Mouse (Mus musculus) midbrain, embryonic 14.5 days (tissue): Measurements from ENCODE around the gene Nos1. TPM values are rescaled to one million over a fixed set of nuclear protein-coding genes. Genes with fewer than 3 reads are reported as not detected.
"Not testable (repeated sequence)": the region's sequence is repeated elsewhere in the genome, so short reads cannot be mapped to it uniquely, and the experiment has no call there.

Experiments
- ATAC-seq: fragments of 200-750 bp; cut with Nextera tagmentation; 2 replicates; pipeline ENCODE4 v1.8.0; 2017; ENCODE audit warnings: moderate number of reproducible peaks, moderate library complexity; ENCODE audit not compliant: low FRiP score, low TSS enrichment
- DNase-seq: peaks from one replicate; pipeline ENCODE4 v3.0.0-alpha.2; 2015
- H3K27ac ChIP-seq: fragments of 300-500 bp; sonication (generic); replicated peaks from 2 replicates; pipeline ENCODE4 v1.5.1; 2014; ENCODE audit warnings: mild to moderate bottlenecking, low read depth, low read length, moderate library complexity
- H3K27me3 ChIP-seq: fragments of 300-500 bp; sonication (generic); 2 replicates; pipeline ENCODE4 v1.6.1; 2014; ENCODE audit warnings: low read length, control low read depth, mixed read lengths; ENCODE audit not compliant: control insufficient read depth, insufficient read depth
- H3K36me3 ChIP-seq: fragments of 300-500 bp; sonication (generic); 2 replicates; pipeline ENCODE4 v1.6.1; 2014; ENCODE audit warnings: low read length, control low read depth; ENCODE audit not compliant: control insufficient read depth, insufficient read depth
- H3K4me1 ChIP-seq: fragments of 300-500 bp; sonication (generic); 2 replicates; pipeline ENCODE4 v1.6.1; 2014; ENCODE audit warnings: mild to moderate bottlenecking, antibody characterized with exemption, low read length, control low read depth; ENCODE audit not compliant: control insufficient read depth, insufficient read depth
- H3K4me2 ChIP-seq: fragments of 300-500 bp; sonication (generic); 2 replicates; pipeline ENCODE4 v1.6.1; 2014; ENCODE audit warnings: mild to moderate bottlenecking, low read length, moderate library complexity
- H3K4me3 ChIP-seq: fragments of 300-500 bp; sonication (generic); replicated peaks from 2 replicates; pipeline ENCODE4 v1.5.1; 2014; ENCODE audit warnings: low read depth, low read length
- H3K9ac ChIP-seq: fragments of 300-500 bp; sonication (generic); replicated peaks from 2 replicates; pipeline ENCODE4 v1.6.1; 2014; ENCODE audit warnings: mild to moderate bottlenecking, low read length, moderate library complexity
- H3K9me3 ChIP-seq: fragments of 300-500 bp; sonication (generic); 2 replicates; pipeline ENCODE4 v1.6.1; 2016; ENCODE audit warnings: low read length, control low read depth, mixed read lengths; ENCODE audit not compliant: control insufficient read depth
- WGBS: fragments of 180-500 bp; shearing (Covaris S2); extraction: QIAGEN DNeasy Blood & Tissue Kit; methylation state at CpG from one replicate; pipeline ENCODE4 v1.1.7; 2014; 5-methylcytosine and 5-hydroxymethylcytosine counted together
- polyA plus RNA-seq: library from polyadenylated mRNA; unstranded; fragments of >200 nt; fragmentation: Nextera tagmentation; extraction: Ambion mirVana; gene quantifications from 2 replicates; pipeline ENCODE4 v1.2.1, GENCODE M21; 2014

The Nos1 gene
- polyA plus RNA-seq, 1 experiment from 2014 or later: 2.5 TPM

DNA sequence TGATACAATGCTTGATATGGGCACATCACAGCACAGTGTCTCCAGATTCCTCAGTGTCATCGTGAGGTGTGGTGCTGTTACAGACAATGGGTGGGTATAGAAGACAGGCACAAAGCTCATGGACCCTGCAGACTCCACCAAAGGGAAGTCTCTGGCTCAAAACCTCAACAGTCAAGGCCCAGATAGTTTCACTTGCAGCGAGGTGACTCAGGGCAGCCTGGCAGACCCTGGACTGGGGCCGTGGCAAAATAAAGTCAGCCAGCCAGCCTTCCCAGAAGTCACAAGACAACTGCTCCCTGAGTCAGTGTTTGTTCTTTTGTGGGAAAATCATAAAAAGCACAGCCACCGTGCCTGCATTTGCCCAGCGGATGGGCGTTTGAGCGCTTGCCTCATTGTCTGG is 93.4 kb downstream of the Nos1 start:
- Histone ChIP-seq H3K9ac (no peak overlapping the region), H3K4me1 (no peaks in the 10 kb centered on the region), H3K27ac (no peak overlapping the region), H3K9me3 (no peaks in the 10 kb centered on the region), H3K4me3 (no peak overlapping the region), H3K27me3 (no peaks in the 10 kb centered on the region), H3K4me2 (no peak overlapping the region), H3K36me3 (no peaks in the 10 kb centered on the region)
- WGBS: 72% methylated on average over 7 of the region's 7 CpGs
- ATAC-seq (no peak), DNase-seq (no peak)

DNA sequence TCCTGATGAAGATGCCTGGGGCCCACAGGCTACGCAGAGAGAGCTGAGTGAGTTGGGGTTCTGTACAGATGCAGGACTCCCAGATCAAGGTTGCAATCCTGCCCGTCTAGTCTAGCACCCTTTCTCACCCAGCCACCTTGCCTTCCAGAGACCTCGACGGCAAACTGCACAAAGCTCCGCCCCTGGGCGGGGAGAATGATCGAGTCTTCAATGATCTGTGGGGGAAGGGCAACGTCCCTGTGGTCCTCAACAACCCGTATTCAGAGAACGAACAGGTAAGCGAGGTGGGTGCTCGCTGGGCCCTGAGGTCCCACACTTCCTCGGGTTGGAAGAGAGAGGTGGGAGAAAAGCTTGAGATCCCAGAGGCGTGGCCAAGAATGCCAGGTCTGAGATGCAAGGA is 98.3 kb downstream of the Nos1 start:
- Histone ChIP-seq H3K9me3 (no peaks in the 10 kb centered on the region), H3K27me3 (no peaks in the 10 kb centered on the region), H3K9ac (no peak overlapping the region), H3K4me1 (no peaks in the 10 kb centered on the region), H3K4me2 (no peak overlapping the region), H3K36me3 (no peaks in the 10 kb centered on the region), H3K4me3 (no peak overlapping the region), H3K27ac (no peak overlapping the region)
- WGBS: 55% methylated on average over 14 of the region's 14 CpGs
- no peak for ATAC-seq
- DNase-seq: no peak

DNA sequence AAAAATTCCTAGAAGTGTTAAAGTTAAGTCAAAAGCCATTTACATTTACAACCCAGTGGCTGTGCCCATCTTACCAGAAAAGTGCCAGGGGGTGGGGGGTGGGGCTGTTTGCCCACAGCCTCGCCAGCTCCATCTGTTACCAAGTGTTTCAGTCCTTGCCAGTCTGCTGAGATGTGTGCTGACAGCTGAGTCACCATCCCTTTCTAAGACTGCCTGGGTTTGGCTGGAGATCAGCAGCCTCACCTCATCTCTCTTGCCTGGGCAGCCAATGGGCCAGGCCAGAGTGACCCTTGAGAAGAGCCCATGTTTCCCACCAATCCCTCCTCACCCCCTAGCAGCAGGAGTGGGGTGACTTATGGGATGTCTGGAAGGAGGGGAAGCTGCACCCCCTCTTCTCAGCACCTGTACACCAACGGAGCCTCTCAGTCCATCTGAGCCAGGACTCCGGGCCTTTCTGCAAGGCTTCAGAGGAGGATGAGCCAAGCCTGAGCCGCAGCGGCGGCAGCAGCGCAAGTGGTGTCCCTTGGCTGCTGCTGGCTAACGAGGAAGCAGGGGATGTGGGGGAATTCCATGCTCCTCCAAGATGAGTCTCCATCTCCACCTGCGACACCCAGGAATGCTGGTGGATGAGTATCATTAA is 100.2 kb downstream of the Nos1 start:
- no peak for ATAC-seq
- Histone ChIP-seq H3K27ac (no peak overlapping the region), H3K4me3 (no peak overlapping the region), H3K9ac (no peak overlapping the region), H3K4me2 (no peak overlapping the region), H3K9me3 (no peaks in the 10 kb centered on the region), H3K27me3 (no peaks in the 10 kb centered on the region), H3K4me1 (no peaks in the 10 kb centered on the region), H3K36me3 (no peaks in the 10 kb centered on the region)
- no peak for DNase-seq
- WGBS: 91% methylated on average over 9 of the region's 9 CpGs

DNA sequence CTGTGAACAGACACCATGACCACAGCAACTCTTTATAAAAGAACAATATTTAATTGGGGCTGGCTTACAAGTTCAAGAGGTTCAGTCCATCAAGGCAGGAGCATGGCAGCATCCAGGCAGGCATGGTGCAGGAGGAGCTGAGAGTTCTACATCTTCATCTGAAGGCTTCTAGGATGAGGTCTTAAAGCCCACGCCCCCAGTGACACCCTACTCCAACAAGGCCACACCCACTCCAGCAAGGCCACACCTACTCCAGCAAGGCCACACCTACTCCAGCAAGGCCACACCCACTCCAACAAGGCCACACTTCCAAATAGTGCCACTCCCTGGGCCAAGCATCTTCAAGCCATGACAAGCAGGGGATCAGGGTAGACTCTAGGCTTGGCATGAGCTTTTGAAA is 101.6 kb downstream of the Nos1 start:
- not testable (repeated sequence) for ATAC-seq, H3K4me1 ChIP-seq, DNase-seq, H3K36me3 ChIP-seq, H3K4me3 ChIP-seq, H3K9ac ChIP-seq, H3K9me3 ChIP-seq, H3K27ac ChIP-seq, H3K27me3 ChIP-seq, H3K4me2 ChIP-seq
- WGBS: 68% methylated on average over 1 of the region's 1 CpGs

DNA sequence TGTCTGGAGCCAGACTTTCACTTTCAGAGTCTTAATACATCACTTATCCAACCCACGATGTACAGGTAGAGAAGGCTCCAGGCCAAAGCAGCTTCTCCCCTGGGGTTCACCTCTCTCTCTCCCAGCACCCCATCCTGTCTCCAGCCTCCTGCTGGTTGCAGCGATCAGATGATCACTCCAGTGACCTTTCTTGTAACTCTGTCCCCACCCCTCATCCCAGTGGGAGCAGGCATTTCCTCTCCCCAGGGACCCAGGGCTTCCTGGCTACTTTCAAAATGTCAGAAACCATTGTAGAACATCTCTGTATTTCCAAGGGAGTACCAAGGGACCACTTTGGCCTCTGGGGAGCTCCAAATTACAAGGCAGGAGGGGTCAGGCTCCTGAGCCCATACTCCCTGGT is 104.2 kb downstream of the Nos1 start:
- no peak overlapping the region for H3K4me2 ChIP-seq
- H3K4me1 ChIP-seq: no peaks in the 10 kb centered on the region
- DNase-seq (no peak), ATAC-seq (no peak)
- H3K9ac ChIP-seq: no peak overlapping the region
- no peaks in the 10 kb centered on the region for H3K27me3 ChIP-seq
- no peaks in the 10 kb centered on the region for H3K9me3 ChIP-seq
- 66% methylated on average over 2 of the region's 2 CpGs for WGBS
- H3K27ac ChIP-seq: no peak overlapping the region
- H3K36me3 ChIP-seq: no peaks in the 10 kb centered on the region
- no peak overlapping the region for H3K4me3 ChIP-seq

DNA sequence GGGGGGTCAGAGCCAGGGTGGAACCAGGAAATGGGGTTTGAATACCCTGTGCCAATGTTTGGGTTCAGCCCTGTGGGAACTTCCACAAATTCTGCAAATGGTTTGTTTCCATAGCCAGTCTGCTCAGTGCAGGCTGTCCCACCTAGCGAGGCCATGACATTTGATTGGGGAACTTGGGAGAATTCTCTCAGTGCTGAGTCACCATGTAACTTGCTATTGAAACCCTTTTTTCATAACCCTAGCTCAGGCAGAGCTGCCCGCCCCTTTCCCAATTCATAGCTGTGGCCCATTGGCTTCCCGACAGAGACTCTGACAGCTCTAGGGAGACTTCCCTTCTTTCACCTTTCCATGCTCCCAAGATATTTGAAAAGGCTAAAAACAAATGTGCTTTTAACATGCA is 107.3 kb downstream of the Nos1 start:
- no peak overlapping the region for H3K9ac ChIP-seq
- H3K9me3 ChIP-seq: no peaks in the 10 kb centered on the region
- no peak for DNase-seq
- no peaks in the 10 kb centered on the region for H3K4me1 ChIP-seq
- H3K4me3 ChIP-seq: no peak overlapping the region
- H3K36me3 ChIP-seq: no peaks in the 10 kb centered on the region
- H3K27me3 ChIP-seq: no peaks in the 10 kb centered on the region
- H3K4me2 ChIP-seq: no peak overlapping the region
- WGBS: 71% methylated on average over 3 of the region's 3 CpGs
- H3K27ac ChIP-seq: no peak overlapping the region
- no peak for ATAC-seq

DNA sequence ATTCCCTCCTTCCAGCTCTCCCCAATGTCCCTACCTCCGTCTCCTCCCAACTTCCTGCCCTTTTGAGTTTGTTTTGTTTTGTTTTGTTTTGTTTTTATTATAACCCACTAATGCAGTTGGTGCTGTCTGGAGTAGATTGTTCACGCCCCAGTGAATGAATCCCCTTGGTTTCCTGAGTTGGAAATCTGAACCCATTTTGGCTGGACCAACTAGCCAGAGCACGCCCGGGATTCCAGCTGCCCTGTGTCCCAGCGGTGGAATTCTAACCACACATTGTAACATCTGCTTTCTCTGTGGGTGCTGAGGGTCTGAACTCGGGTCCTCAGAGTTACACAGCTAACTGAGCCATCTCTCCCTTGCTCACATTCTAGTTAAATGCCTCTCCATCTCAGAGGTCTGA is 108.1 kb downstream of the Nos1 start:
- Histone ChIP-seq H3K27ac (no peak overlapping the region), H3K9ac (no peak overlapping the region), H3K4me3 (no peak overlapping the region), H3K27me3 (no peaks in the 10 kb centered on the region), H3K9me3 (no peaks in the 10 kb centered on the region), H3K4me2 (no peak overlapping the region), H3K4me1 (no peaks in the 10 kb centered on the region), H3K36me3 (no peaks in the 10 kb centered on the region)
- no peak for DNase-seq
- no peak for ATAC-seq
- 73% methylated on average over 6 of the region's 6 CpGs for WGBS

DNA sequence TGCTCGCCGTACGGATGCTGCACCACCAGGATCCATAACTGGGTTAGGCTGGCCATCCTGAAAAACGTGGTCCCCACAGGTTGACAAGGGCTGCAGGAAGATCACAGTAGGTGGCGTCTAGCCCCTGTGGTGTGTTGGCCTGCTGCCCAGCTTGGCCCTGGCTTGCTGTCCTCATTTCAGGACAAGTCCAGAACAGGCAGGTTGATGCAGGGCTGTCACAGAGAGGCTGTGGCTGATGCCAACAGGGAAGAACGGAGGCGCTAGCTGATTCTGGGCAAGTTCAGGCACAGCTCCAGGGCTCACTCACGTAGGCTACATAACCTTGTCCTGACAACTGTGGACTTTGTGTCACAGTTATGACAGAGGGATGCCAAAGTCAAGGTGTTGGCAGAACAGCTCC is 108.7 kb downstream of the Nos1 start:
- 73% methylated on average over 8 of the region's 8 CpGs for WGBS
- Histone ChIP-seq H3K27ac (no peak overlapping the region), H3K27me3 (no peaks in the 10 kb centered on the region), H3K4me2 (no peak overlapping the region), H3K9me3 (no peaks in the 10 kb centered on the region), H3K4me3 (no peak overlapping the region), H3K4me1 (no peaks in the 10 kb centered on the region), H3K9ac (no peak overlapping the region), H3K36me3 (no peaks in the 10 kb centered on the region)
- ATAC-seq: no peak
- DNase-seq: peak; percentile 14

DNA sequence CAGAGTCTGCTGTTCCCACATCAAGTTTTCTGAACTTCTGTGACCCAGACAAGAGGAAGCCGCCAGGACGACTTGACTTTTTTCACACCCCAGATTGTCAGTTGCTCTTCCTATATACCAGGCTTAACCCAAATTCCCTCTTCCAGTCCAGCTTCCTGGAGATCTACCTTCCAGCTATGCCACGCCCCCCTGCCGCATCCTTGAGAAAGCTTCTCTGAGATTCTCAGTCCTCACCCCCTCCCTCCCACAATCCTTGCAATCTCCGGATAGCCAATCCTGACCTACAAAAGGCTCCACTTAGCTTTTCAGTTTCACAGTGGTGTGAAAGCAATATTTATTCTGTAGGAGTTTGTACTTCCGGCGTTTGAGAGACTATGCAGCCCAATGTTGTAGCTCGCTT is 110.0 kb downstream of the Nos1 start:
- Histone ChIP-seq H3K4me1 (no peaks in the 10 kb centered on the region), H3K9ac (no peak overlapping the region), H3K4me2 (no peak overlapping the region), H3K27ac (no peak overlapping the region), H3K4me3 (no peak overlapping the region), H3K9me3 (no peaks in the 10 kb centered on the region), H3K27me3 (no peaks in the 10 kb centered on the region), H3K36me3 (no peaks in the 10 kb centered on the region)
- WGBS: 70% methylated on average over 8 of the region's 8 CpGs
- DNase-seq (no peak), ATAC-seq (no peak)
